Mouse (Mus musculus) heart, postnatal 10 days (tissue): ENCODE measurements at regions not wholly inside any gene's neighbourhood (a gene's known extent, or its start where the extent isn't known, plus 50 kb on each side); places are given as distances from the start of the nearest gene placed in this dataset.

Source experiments
- DNase-seq, 2 experiments: peaks; one replicate each; pipeline ENCODE4 v3.0.0; 2021
- intact Hi-C: fragments of 180-260 bp; cut with DNase I; formaldehyde crosslinking; loops from one replicate; pipeline ENCODE4 v1.15.1; 2025

GRCm38 (mm10) chr11:17603726-17604493 lies 346.5 kb downstream of the C1d start:
- peak; percentile 76 to 81 for DNase-seq
- intact Hi-C loops, result no loop called here

DNA sequence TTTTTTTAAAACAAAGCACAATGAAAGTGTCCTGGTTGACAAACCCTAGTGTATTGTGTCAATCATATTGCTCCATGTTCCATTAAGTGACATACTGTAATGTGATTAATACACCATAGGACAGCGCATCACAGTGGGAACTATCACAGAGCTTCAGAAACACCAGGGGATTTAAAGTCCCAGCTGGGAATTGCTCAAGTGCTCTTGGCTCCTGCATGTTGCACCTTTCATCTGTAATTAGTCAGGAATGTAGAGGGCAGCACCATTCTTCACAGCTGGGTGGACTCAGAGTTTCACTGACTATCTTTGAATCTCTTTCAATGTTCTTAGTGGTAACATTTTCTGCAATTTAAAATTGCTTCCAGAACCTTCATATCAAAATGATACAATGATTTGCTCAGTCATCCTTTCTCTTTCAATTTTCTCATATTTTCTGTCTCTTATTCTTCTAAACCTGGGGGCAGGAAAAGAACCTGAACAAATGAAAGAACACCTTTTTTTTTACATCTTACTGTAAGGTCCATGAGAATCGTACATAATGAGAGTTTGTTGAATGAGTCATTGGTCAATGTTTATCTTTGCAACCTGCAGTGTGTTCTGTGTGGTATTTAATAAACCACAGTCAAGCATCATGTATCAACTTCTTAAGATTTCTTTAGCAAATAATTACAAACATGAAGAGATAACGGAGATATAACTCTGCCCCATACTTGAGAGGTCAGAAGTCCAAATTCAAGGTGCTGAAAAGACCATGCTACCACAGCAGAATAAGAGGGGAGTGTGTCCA lies 333.0 kb downstream of the Etaa1 start:
- DNase-seq, result no peak
- intact Hi-C loops, result no loop called here

GRCm38 (mm10) chr11:17629541-17630171 lies 324.0 kb downstream of the Etaa1 start:
- intact Hi-C loops, result no loop called here
- peak; percentile 10 to 19 for DNase-seq

DNA sequence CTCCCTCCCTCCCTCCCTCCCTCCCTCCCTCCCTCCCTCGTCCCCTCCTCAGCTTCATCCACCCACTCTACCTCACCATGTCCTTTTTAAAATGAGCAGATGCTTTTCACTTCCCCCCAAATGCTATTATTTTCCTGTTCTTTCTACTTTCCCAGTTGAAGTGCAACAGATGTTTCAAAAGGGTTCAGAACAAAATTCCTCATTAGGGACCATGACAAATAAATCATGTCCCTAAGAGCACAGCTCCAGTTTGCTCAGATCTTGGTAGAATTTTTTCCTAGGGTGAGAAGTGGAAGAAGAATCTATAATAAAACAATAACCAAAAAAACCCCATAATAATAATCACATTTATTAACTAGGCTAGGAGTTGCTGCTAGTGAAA lies 323.5 kb downstream of the Etaa1 start:
- intact Hi-C loops, result no loop called here
- no peak for DNase-seq

DNA sequence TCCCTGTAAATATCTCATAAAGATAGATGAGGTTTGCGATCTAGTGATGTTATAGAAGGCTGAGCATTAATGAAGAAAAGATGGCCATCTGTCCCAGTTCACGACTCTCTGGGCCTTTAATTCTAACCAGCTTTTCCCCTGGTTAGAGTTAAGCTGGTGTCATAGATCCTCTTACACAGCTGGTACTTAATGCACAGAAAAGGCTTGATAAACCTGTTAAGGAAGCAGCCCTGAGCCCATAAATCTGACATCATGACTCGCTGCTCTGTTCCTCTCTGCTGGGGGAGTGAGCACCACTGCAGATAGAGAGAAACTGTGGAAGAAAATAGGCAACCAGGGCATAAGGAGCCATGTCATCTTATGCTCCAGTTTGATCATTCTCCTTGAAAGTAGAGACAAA lies 316.5 kb downstream of the Etaa1 start:
- no peak for DNase-seq
- intact Hi-C loops, result no loop called here

DNA sequence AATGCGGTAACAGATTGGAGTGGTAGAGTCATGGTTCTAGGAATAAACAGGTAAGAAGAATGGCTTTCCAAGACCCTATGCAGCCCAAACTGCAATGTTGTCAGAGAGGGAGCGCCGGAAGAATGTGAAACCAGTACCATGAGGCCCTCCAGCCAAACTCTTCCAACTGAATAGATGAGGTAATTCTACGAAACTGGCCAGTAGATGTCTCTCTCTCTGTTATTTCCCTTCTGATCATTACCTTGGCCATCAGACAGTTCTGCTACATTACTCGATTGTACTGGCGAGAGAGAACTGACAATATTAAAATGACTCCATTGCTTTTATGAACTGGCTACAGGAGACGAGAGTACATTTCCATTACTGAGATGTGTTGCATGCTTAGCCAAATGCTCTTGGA lies 313.8 kb downstream of the Etaa1 start:
- intact Hi-C loops, result no loop called here
- no peak for DNase-seq

- intact Hi-C loops, result no loop called here
- DNase-seq, result no peak
Measured at GRCm38 (mm10) chr11:17647441-17647840, 306.2 kb downstream of the Etaa1 start.

- no peak for DNase-seq
- intact Hi-C loops, result no loop called here
Measured at GRCm38 (mm10) chr11:17651389-17652156, 302.1 kb downstream of the Etaa1 start.

DNA sequence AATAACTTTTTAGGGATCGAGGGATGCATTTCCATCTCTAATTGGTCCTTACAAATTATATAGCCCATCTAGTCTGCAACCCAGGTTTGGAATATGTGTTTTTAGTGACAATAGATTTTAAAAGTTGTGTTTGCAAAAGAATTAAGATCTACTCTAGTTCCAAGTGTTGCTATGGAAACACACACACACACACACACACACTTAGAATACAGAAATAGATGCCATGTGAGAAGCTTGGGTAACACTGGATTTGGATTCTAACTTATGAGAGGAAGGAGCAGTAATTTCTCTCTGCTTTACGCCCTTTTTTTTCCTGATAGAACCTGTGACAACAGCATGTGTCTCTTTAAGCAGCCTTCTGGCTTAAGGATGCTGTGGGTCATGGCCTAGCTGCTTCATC lies 297.8 kb downstream of the Etaa1 start:
- DNase-seq, result no peak
- intact Hi-C loops, result no loop called here

DNA sequence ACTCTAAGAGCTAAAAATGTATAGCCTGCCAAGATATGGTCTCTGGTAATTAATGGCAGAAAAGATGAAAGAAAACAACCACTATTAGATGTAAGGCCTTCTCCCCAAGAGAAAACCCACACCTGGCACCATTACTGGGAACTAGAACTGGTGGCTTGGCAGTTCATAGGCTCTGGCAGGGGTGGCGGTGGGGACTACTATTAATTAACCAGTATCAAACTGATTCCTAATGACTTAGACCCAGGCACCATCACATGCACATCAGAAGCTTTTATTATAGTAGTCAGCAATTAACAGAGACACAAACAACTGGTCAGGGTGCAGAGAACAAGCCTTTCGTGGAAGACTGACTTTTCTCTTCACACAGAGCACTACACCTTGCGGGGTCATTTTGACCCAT lies 296.0 kb downstream of the Etaa1 start:
- intact Hi-C loops, result no loop called here
- no peak for DNase-seq

GRCm38 (mm10) chr11:17658289-17658688 lies 295.4 kb downstream of the Etaa1 start:
- DNase-seq, result no peak

DNA sequence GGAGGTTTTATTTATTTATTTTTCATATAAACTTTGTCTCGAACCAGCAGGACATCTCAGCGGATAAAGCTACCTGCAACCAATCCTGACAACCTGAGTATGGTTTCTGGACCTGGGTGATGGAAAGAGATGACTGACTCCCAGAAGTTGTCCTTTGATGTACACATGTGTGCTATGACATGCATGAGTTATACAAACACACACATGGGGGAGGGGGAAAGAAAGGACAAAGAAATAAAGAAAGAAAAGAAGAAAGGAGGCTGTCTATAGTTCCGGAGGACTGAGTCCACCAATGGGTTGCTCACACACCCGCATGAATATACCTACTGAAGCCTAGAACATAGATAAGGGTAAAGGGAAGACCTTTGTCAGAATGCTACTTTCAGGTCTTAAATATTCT lies 295.0 kb downstream of the Etaa1 start:
- intact Hi-C loops, result no loop called here

More at GRCm38 (mm10) chr11:17658289-17658688, 295.4 kb downstream of the Etaa1 start:
- intact Hi-C loops, result no loop called here

GRCm38 (mm10) chr11:17663893-17664292 lies 289.8 kb downstream of the Etaa1 start:
- intact Hi-C loops, result no loop called here
- peak; percentile 70 to 71 for DNase-seq

More for the DNA sequence above, 295.0 kb downstream of the Etaa1 start:
- no peak for DNase-seq

GRCm38 (mm10) chr11:17665624-17666552 lies 287.8 kb downstream of the Etaa1 start:
- no peak for DNase-seq
- intact Hi-C loops, result no loop called here

DNA sequence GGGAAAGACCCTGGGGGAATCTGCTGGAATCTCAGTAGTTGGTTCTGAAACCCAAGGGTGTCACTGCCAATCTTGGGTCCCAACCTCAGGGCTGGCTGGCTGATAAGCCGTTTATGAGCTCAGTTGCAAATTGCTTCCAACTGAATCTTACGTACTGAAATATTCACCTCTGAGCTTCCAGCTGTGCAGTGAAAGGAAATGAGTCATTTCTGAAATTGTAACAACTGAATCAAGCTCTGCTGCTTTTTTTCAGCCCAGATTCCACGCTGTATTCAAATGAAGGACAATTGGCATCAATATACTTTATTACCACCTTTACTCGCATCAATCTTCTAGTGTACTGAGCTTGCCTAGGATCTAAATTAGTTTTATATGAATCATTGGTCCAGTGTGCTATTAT lies 272.7 kb downstream of the Etaa1 start:
- DNase-seq, result peak in 1 of 2 experiments; percentile 18
- intact Hi-C loops, result loop anchor here (10.0 kb wide), 1 partner anchor 1194 kb away; no protein-coding TSS in a partner anchor

GRCm38 (mm10) chr11:17685711-17686113 lies 268.0 kb downstream of the Etaa1 start:
- DNase-seq, result peak; percentile 82
- intact Hi-C loops, result loop anchor here (5.0 to 10.0 kb wide), 5 partner anchors 218 to 1337 kb away; partner anchors contain the start of gene Etaa1

GRCm38 (mm10) chr11:17686806-17687205 lies 266.9 kb downstream of the Etaa1 start:
- no peak for DNase-seq
- intact Hi-C loops, result loop anchor here (5.0 to 10.0 kb wide), 5 partner anchors 220 to 1335 kb away; partner anchors contain the start of gene Etaa1

GRCm38 (mm10) chr11:17694145-17694544 lies 259.5 kb downstream of the Etaa1 start:
- no peak for DNase-seq
- intact Hi-C loops, result no loop called here

GRCm38 (mm10) chr11:17708769-17709168 lies 244.9 kb downstream of the Etaa1 start:
- intact Hi-C loops, result no loop called here
- DNase-seq, result peak; percentile 10 to 28
